Mouse (Mus musculus) lung, postnatal 0 days (tissue): Measurements from ENCODE around the gene Htr5a.

Experiments
- CTCF ChIP-seq: IDR thresholded peaks from 2 replicates; pipeline ENCODE4 v1.5.1; 2016; ENCODE audit warnings: antibody characterized with exemption, mild to moderate bottlenecking
- EP300 ChIP-seq: IDR thresholded peaks from 2 replicates; pipeline ENCODE4 v1.6.1; 2016; ENCODE audit warnings: antibody characterized with exemption, mild to moderate bottlenecking, control low read depth

GRCm38 (mm10) chr5:27841701-27842295 is at the start of gene Htr5a:
- TF ChIP-seq CTCF (no peak), EP300 (no peak)
